Mouse (Mus musculus) MEL (cell line): Measurements from ENCODE around the gene Arnt.

Experiments used
- CHD2 ChIP-seq: IDR thresholded peaks from 2 replicates; pipeline ENCODE4 v1.6.1; 2011; ENCODE audit warnings: low read length, improper control_type of control experiment
- EP300 ChIP-seq, 2 experiments: IDR thresholded peaks; 2 replicates each; pipeline ENCODE4 v1.6.1; 2011; ENCODE audit warnings: improper control_type of control experiment in 2 of 2, low read length in 2 of 2, low read depth in 1 of 2, mild to moderate bottlenecking in 1 of 2
- GATA1 ChIP-seq: IDR thresholded peaks from 2 replicates; pipeline ENCODE4 v1.6.1; 2011; ENCODE audit warnings: low read depth, low read length, improper control_type of control experiment
- JUND ChIP-seq: IDR thresholded peaks from 2 replicates; pipeline ENCODE4 v1.6.1; 2011; ENCODE audit warnings: low read depth, mild to moderate bottlenecking, improper control_type of control experiment, low read length
- MEF2A ChIP-seq: IDR thresholded peaks from 2 replicates; pipeline ENCODE4 v1.6.1; 2014; ENCODE audit warnings: low read depth, mild to moderate bottlenecking, inconsistent platforms, low read length, improper control_type of control experiment; ENCODE audit not compliant: poor library complexity, insufficient replicate concordance, severe bottlenecking; ENCODE audit errors: extremely low read depth
- MXI1 ChIP-seq: IDR thresholded peaks from 2 replicates; pipeline ENCODE4 v1.6.1; 2011; ENCODE audit warnings: mild to moderate bottlenecking, low read depth, low read length, improper control_type of control experiment
- POLR2A ChIP-seq, 2 experiments: IDR thresholded peaks; 2 replicates each; pipeline ENCODE4 v1.6.1; 2011 to 2012; ENCODE audit warnings: low read length in 2 of 2, mild to moderate bottlenecking in 2 of 2, control low read depth in 1 of 2, improper control_type of control experiment in 1 of 2, low read depth in 1 of 2, moderate library complexity in 1 of 2; ENCODE audit not compliant: control insufficient read depth in 1 of 2, insufficient read depth in 1 of 2, poor library complexity in 1 of 2
- RCOR1 ChIP-seq: IDR thresholded peaks from 2 replicates; pipeline ENCODE4 v1.6.1; 2012; ENCODE audit warnings: low read depth, mild to moderate bottlenecking, inconsistent platforms, low read length, improper control_type of control experiment
- SMC3 ChIP-seq: IDR thresholded peaks from 2 replicates; pipeline ENCODE4 v1.6.1; 2011; ENCODE audit warnings: low read depth, low read length, improper control_type of control experiment
- TAL1 ChIP-seq: IDR thresholded peaks from 2 replicates; pipeline ENCODE4 v1.6.1; 2012; ENCODE audit warnings: mild to moderate bottlenecking, inconsistent platforms, low read length, moderate library complexity, mixed read lengths
- USF1 ChIP-seq: IDR thresholded peaks from 2 replicates; pipeline ENCODE4 v1.6.1; 2014; ENCODE audit warnings: low read depth, mild to moderate bottlenecking, inconsistent platforms, low read length, improper control_type of control experiment, moderate library complexity
- ZNF384 ChIP-seq: IDR thresholded peaks from 2 replicates; pipeline ENCODE4 v1.6.1; 2012; ENCODE audit warnings: low read depth, mild to moderate bottlenecking, inconsistent platforms, low read length, improper control_type of control experiment

DNA sequence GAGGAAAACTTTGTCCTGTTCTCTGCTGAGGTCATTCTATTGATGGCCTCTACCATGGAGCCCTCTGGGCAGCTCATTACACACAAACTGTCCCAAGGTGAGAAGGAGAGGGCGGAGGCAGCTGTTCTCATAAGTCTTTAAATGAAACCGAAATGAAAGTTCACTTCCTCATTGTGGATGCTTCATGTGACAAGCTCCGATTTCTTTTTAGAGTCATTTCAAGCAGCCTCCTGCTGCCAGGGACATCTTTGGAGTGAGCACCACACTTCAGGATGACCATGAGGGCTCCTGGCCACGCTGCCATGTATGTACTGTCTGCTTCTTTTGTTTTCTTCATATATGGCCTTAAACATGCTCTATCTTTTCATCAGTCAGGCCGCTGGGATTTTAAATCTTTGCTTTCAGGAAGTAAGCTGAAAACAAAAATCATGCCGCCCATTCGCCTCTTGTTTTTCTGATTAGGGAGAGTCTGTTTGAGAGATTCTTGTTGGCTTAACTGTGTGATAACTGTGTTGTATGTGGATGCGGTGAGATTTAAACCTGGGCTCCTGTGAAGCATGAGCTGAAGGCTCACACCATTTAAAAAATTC lies 92.5 kb downstream of the Arnt start, which contains the start of gene Ctss:
- peak in 1 of 2 experiments; percentile 34; a peak in 2 of 4 replicates for TF ChIP-seq EP300 (IDR thresholded peaks at IDR 0.05; ENCODE audit: low read depth in 1 of 2, low read length in 2 of 2)
- peak; percentile 34; the same call in 1 of the 2 replicates for TF ChIP-seq USF1
- TF ChIP-seq POLR2A (IDR thresholded peaks at IDR 0.05; ENCODE audit: control insufficient read depth in 1 of 2, insufficient read depth in 1 of 2, low read depth in 1 of 2, low read length in 2 of 2, poor library complexity in 1 of 2) = no peak
- TF ChIP-seq GATA1 = peak; percentile 51
- TF ChIP-seq MXI1 = peak; percentile 75
- no peak for TF ChIP-seq MEF2A
- no peak for TF ChIP-seq TAL1
- TF ChIP-seq RCOR1 = peak; percentile 100
- TF ChIP-seq ZNF384 = no peak
- no peak for TF ChIP-seq SMC3
- TF ChIP-seq CHD2 = no peak
- no peak for TF ChIP-seq JUND
